Mouse (Mus musculus) frontal cortex, adult 2 months (tissue): ENCODE data around the gene Zar1. TPM values are rescaled to one million over a fixed set of nuclear protein-coding genes. Genes with fewer than 3 reads are reported as not detected.
"Not testable (repeated sequence)": the region's sequence is repeated elsewhere in the genome, so short reads cannot be mapped to it uniquely, and the experiment has no call there.

Experiments
- DNase-seq, 2 experiments: peaks; one replicate each; pipeline ENCODE4 v3.0.0; 2022; ENCODE audit warnings: low spot score in 1 of 2; ENCODE audit errors: extremely low spot score in 1 of 2
- polyA plus RNA-seq: library from polyadenylated mRNA; depleted of rRNA; stranded (reverse); fragments of >200 nt; gene quantifications from 2 replicates; pipeline ENCODE4 v1.2.3, GENCODE M21; 2012; rRNA removed

The Zar1 gene
- 4.3 and 4.5 TPM in 2 replicates for polyA plus RNA-seq

DNA sequence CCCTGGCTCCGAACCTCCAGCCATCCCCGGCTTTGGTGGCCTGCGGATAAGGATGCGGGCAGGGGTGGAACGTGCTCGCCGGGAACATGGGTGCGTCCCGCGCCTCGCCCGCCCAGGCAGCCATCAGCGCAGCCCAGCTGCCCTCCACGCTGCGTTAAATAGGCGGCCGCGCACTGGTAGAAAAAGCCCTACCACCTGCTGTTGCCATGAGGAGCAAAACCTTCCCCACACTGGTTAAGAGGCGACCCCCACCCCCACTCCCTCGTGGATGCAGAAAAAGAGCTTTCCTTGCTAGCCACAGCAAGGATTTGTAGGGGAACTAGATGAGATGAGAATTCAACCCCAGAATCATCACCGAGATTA lies at the start of gene Zar1:
Zar1 (minus strand) TSS at position 285 of the 363 bp plus-strand sequence.
- DNase-seq, result not testable (repeated sequence)

DNA sequence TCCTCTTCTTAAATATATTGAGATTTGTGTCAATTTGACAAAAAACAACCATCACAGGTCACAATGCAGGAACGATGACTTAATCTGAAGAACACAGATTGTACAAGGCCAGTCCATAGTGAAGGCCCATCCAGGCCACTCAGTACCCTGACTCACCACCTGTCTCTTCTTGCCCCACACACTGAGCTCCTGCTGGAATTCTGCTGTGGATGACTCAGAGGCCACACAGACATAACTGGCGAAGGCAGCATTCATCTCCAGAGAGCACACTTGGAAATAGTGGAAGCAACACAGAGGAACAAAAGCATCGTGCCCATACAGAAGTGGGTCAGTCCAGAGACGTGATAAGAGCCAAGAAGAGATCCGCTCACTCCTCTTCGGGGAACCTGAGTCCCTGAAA lies 49.0 kb upstream of the Zar1 start:
- DNase-seq, result peak in 1 of 2 experiments; percentile 2

DNA sequence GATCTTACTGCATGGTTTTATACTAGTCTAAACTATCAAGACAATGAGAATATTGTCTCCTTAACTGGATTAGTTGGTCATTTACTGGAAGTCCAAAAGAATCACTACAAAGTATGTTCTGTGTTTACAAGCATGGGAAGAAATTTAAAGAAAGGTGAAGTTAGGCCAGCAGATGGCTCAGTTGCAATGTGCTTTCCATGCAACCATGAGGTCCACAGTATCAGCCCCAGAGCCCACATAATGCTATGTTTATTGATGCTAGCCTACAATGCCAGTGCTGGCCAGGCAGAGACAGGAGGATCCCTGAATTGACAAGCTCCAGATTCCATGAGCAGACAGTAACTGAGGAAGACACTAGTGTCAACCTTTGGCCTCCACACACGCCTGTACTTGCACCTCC lies 40.0 kb upstream of the Zar1 start:
- DNase-seq, result no peak

DNA sequence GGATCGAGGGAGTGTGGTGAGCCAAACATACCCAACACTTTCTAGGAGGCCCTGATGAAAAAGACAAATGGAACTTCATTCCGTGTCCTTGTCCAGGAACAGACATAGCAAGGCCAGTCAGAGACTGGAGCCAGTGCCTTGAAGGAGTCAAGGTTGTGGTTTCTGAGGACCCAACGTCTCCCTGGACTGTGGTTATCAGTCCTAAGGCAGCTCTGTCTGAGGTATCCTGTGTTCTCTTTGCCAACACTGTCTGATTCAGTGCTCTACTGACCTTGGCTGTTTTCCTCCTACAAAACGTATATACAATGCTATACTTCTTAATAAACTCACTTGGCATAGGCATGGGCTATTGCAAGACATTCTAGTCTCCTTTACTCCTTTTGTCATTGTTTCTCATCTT lies 36.4 kb upstream of the Zar1 start:
- no peak for DNase-seq

DNA sequence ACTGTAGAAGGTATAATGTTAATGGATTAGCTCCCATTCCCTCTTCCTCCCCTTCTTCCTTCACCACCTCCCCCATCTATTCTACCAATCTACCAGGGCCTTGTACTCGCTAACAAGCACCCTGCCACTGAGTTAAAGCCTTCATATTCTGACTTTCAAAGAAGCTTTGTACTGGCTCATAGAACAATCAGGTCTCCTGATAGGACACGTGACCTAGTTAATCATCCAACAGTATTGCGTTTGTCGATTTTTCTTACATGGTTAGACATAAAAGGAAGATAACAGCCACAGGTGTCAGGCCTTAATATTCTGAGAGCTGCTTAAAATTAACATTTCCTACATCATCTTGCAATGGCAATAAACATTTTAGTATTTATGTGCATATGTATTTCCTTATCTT lies 22.1 kb upstream of the Zar1 start:
- no peak for DNase-seq

DNA sequence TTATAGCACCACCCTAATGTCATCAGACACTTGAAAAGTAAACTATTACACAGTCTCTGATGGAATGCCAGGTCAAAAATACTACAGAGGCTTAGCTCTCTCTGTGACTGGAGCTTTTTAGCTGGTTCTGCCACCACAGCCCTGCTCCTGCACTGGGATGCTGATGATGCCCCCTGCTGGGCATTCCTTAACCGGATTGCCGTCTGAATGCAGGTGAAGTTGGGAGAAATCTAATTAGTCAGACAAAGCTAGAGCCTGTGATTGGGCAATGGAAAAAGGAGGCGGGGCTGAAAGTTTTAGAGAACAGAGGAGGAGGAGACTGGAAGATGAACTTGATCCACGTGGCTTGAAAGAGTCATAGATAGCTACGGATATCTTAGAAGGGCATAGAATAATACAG lies 20.0 kb upstream of the Zar1 start:
- peak in 1 of 2 experiments; percentile 26 for DNase-seq

DNA sequence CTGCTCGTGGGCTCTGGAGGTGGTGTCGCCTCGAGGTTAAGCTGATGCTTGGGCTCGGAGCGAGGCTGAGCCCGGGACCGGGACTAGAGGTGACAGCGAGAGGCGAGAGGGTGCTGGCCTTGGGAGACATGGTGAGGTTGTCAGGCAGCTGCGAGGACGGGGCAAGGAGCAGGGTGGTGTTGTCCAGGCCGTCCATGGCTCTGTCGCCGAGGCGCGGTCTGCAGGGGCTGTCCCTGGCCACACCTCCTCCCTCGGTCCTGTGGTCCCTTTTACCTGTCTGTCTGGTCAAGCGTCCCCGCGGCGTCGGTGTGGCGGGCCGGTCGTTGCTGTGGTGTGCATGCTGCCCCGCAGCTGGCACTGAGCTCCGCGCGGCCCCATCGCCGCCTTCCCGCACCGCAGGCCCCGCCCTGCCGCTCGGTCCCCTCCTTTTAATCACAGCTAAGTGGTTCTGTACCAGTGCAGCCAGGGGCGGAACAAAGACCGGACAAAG lies 6.2 kb upstream of the Zar1 start, which contains the start of gene Gm5868:
Gm5868 (minus strand) TSS at position 360 of the 490 bp plus-strand sequence.
- no peak for DNase-seq

DNA sequence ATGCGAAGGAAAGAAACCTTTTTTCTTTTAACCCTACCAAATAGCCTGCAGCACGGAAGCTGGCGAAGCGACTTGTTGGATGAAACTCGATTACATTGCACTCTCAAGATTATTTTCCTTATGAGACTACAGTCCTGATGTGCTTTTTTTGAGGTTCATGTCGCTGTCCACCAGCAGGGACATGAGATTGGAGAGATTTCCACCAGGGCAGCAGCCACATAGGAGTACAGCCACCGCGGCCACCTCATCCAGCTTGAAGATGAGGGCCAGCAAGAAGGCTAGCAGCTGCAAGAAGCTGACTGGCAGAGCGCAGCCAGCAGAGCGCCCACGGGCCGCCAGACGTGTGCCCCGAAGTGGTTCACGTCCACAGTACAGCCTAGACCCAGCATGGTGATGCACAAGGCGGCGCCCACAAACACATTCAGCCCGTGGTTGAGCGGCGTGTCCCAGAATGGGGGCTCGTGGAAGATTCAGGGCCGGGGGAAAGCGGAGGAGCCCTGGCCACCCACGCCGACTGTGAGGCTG lies 5.7 kb upstream of the Zar1 start:
- not testable (repeated sequence) for DNase-seq

DNA sequence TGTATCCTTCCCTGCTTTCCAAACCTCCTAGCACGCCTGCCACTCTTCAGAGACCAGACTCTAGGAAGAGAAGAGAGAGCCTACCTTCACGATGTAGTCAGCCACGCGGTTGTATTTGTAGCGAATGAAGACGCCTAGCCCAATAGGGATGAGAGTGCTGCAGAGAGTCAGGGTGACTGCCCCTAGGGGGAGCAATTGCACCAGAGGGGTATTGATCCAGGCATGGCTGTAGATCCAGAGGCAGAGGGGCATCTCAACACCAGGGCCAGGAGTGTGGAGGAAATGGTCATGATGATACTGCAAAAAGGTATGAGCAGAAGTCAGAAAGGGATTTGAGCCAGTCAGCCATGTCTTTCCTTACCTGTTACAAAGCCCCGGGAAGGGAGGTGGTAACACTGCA lies 5.1 kb upstream of the Zar1 start:
- not testable (repeated sequence) for DNase-seq

DNA sequence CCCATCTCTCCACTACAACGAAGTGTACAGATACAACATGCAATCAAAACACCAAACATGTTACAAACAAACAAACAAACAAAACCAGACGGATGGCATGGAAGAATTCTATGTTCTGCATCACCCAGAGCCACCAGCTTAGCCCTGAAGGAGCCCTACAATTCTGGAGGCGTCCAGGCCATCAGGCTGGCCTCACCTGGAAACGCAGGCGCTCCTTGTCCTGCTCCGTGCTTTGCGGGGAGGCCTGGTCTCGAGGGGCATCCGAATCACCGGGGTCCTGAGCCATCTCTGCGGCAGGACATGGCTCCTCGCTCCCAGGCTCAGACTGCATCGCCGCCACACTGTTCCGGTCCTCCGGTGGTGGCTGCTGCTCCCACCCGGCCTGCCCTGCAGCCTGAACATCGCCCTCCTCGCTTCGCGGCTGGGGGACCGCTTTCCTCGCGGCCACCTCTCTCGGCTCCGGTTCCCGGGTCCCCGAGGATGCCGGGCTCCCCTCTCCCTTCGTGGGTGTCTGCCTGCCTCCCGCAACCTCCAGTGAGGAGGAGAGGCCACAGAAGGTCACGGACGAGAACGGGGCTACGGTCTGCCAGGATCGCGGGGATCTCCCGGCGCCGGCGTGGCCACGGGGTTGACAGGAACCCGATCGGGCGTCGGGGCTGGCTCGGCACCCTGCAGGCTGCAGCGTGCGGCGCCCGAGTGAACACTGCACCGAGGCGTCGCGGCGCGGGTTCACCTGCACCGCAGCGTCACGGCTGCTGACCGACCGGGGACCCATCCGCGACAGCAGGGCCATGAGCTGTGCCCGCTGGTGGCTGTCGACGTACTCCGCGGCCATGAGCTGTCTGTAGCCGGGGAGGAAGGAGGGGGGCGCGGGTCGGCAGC lies 725 bp downstream of the Zar1 start:
- DNase-seq, result not testable (repeated sequence)

DNA sequence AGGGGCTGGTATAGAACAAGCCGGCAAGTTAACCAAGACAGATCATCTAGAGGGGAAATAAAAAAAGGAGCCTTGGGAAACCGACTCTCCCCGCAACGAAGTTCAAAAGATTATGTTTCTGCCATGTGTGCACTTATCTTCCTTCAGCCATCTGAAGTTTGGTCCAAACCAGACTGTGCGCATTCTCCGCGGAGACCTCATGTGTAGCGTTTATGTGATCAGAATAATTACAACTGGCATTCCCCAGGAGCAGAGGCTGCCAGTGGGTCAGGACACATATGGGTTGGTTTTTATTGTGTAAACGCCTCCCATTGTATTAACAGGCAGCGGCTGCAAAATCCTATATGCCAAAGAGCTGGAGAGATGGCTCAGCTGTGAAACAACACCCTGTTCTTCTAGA lies 1.5 kb downstream of the Zar1 start:
- DNase-seq, result not testable (repeated sequence)

DNA sequence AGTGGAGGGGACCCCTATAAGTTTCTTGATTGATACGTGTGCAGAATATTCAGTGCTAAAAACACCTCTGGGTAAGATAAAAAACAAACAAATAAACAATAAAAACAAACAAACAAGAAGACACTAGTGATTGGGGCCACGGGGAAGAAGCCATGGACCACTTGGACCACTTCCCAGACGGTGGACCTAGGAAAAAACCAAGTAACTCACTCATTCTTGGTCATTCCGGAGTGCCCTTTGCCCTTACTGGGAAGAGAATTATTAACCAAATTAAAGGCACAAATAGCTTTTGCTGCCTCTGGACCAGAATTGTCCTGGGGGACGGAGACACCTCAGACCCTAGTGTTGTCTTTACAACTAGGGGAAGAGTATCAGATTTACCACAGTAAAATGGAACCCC lies 15.4 kb downstream of the Zar1 start:
- DNase-seq, result no peak

DNA sequence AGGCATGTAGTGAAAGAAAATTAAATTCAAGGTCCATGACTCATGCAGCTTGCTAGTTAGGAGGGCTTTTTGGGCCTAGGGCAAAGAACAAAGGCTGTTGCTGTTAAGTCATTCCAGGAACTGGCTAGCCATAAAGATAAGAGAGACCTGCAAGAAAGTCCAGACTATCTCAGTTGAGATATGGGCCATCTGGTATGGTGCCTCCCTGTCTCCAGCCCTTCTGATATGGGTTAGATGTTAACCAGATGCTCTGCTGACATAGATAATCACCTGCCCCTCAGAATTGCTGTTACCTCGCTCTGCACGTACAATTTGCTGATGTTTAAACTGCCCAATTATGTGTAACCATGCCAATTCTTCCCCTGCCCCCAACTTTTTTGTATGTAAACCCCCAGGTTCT lies 17.9 kb downstream of the Zar1 start:
- not testable (repeated sequence) for DNase-seq

DNA sequence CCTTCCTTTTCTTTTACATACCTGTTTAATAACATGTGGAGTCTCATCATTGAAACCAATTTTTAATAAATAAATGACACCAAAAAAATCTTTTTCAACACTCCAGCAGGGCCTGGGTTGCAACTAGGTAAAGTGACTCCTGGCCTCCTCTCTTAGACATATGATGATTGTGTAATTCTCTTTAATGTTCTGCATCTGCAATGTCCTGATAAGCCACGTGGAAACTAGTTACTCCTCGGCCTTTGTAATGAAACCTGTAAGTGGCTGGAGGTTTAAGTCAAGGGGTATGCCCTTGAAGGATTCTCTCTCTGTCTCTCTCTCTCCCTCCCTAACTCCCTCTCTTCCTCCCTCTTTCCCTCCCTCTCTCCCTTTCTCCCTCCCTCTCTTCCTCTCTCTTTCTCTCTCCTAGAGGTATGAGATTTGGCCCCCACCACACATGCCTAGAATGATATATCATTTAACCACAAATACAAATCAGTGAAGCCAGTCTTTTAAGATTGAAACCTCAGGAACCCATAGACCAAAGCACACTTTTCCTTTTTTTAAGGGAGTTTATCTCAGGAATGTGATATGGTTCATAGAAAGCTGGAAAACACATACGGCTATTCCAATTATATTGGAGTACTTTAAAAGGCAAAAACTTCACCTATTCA lies 20.0 kb downstream of the Zar1 start:
- DNase-seq, result no peak

DNA sequence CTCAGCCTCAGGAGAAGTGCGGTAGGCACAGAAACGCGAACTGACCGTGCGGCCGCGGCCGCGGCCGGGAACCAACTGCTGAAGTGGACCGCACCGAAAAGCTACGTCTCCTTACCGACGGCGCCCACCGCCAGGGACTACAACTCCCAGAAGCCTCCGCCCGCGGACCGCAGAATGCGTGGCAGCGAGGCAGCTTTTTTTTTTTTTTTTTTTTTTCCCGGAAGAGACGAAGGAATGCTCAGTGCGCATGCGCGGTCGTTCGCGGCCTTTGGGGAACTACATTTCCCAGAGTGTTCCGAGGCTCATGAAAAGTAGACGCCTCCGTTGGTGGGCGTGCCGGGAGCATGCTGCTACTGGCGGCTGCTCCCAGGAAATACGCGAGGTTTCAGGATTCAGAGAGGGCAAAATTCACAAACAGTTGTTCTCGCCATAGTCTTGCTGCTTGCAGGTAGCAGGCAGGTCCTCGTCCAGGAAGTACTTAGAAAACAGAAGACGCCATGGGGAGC lies 21.5 kb downstream of the Zar1 start, which contains the start of gene Nfxl1:
Nfxl1 (minus strand) TSS at position 141 of the 506 bp plus-strand sequence.
- DNase-seq, result peak; percentile 93 to 98

DNA sequence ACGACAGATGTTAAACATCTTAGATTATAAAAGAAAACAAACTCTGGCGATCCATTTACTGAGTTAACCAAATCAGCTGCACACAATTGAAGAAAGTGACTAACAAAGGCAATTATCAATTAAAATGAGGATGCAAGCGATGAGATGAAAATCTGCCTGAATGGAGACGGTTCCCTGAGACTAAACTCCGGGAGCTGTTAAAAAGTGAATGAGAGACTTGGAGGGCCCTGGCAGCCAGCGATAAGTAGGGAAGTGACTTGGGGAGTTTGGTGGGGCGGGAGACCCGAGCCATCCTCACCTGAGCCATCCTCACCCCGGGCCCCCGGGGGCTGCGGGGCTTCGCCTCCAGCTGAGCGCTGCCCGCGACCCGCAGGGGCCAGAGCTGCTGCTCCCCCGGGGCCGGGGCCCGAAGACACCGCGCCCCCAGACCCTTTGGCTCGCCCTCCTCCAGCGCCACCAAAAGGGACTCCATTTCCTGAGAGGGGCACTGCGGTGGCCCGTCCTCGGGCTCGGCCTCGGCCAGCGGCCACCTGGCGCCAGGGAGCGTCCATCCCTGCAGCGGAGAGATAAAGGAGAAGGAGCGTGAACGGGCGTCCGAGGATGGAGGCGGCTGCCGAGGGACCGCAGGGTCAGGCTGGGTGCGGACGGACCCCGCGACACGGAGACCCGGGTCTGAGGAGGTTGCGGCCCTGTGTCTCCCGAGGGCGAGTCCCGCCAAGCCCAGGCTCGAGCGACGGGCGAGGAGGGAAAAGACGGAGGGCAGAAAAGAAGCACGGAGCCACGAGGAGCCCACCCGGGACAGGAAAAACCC lies 22.1 kb downstream of the Zar1 start:
- DNase-seq, result peak; percentile 10

DNA sequence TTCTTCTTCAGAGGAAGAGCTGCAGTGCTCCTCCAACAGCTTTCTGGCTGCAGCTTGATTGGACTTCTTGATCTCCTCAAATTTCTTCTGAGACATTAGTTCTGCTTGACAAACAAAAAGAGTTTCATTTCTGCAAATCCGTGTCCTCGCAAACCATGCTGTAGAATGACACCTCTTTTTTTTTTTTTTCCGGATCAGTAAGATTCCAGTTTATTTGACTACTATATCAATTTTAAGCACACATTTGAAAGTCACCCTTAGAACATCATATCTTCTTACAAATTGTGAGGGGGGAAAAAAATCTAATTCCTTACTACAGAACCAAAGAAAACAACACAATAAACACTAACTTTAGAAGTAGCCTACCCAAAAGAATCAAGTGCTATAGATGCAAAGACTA lies 24.8 kb downstream of the Zar1 start:
- DNase-seq, result no peak

DNA sequence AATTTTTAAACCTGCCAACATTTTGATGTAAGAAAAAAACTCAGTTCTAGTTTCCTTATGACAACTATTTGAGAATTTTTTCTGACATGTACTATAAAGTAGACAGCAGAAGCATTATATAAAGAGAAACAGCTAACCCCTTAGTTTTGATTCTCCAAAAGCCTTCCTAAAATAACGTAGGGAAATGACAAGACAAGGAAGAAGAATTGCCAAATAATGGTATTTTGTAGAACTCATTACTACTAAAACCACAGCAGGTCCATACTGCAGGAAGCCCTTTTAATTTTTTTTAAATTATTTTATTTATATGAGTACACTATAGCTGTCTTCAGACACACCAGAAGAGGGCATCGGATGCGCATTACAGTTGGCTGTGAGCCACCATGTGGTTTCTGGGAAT lies 29.8 kb downstream of the Zar1 start:
- no peak for DNase-seq

DNA sequence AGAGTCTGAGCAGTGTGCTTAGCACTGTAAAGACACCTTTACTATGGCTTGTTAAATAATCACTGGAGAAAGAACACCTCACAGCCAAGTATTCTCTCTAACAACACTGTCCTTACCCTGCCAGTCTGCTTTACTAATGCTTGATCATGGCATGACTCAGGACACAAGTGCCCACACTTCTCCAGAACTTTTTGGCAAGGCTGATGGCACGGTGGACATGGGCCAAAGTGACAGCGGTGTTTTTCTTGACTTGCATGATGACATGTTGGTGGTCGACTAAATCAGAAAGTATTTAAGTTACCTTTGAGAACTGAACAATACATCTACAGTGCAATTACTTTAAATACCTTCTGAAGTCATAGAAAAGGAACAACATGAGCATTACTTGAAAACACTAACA lies 52.2 kb downstream of the Zar1 start:
- DNase-seq, result no peak
